Comparison of ENCODE assay signal across 13 mouse cellular contexts in the genomic region with DNA sequence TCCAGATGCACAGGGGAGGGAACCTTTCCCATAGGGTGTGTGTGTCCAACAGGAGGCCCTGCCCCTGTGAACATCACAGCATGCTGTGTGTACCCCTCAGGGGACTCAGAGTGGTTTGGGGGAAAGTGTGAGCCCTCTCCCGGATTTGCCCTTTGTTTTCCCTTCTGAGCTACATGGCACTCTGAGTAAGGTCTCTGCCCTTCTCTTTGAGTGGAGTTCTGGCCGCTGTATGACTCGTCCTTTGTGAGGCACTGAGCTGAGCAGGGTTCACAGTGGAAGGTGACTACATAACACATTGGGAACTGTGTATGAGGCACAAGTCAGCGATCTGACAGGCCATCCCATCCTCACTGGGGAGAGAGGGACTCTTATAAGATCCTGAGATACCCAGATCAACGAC. TPM values are rescaled to one million over a fixed set of nuclear protein-coding genes. Genes with fewer than 3 reads are reported as not detected.
DNase-seq lines count a peak whose midpoint lies in the region; ATAC-seq and TF ChIP-seq lines count a peak whose summit lies in the region.
"Had no signal": no experiment of that assay in that cellular context is flagged by ENCODE, and none has a peak within 500 bp of the region (broad histone marks: within the 10 kb centered on the region; RNA-seq: fewer than 3 reads in every experiment).

No protein-coding gene starts in this region.

- intact Hi-C loops in gastrocnemius, postnatal 14 days (cut with DNase I; ENCODE audit: low total_unique reads) = no loop called here

- no peaks in the 10 kb centered on the region for H3K9me3 ChIP-seq in heart, embryonic 14.5 days (ENCODE audit: control insufficient read depth, low read length)
- no peaks in the 10 kb centered on the region for H3K9me3 ChIP-seq in kidney, embryonic 15.5 days (replicated peaks)
- H3K9me3 ChIP-seq in limb, embryonic 15.5 days = no peaks in the 10 kb centered on the region

- peak overlapping the region; percentile 36 to 63 for H3K27ac ChIP-seq in heart, embryonic 14.5 days (replicated peaks in 1 of 2; ENCODE audit: control insufficient read depth in 1 of 2, insufficient read depth in 1 of 2, low read depth in 2 of 2, low read length in 2 of 2)
- H3K27ac ChIP-seq in kidney, embryonic 15.5 days = peak overlapping the region; percentile 79
- peak overlapping the region; percentile 89 for H3K27ac ChIP-seq in embryonic fibroblast, embryonic 13.5 days (ENCODE audit: insufficient read depth, low read length)
- H3K27ac ChIP-seq in limb, embryonic 15.5 days = peak overlapping the region; percentile 44; the same call in 1 of the 2 replicates

- DNase-seq in heart, postnatal 4 days = no peak
- no peak for DNase-seq in kidney, postnatal 10 days
- DNase-seq in urinary bladder, postnatal 10 days (ENCODE audit: low spot score) = no peak
- DNase-seq in gastrocnemius, postnatal 14 days = no peak
- DNase-seq: adrenal gland, postnatal 36 days; gastrocnemius, postnatal 10 days; liver; lung, embryonic 14.5 days; thymus, adult 2 months had no signal

- H3K4me2 ChIP-seq in heart, embryonic 14.5 days (ENCODE audit: low read length) = no peak overlapping the region
- no peak overlapping the region for H3K4me2 ChIP-seq in kidney, embryonic 15.5 days
- H3K4me2 ChIP-seq in limb, embryonic 15.5 days = no peak overlapping the region
- H3K4me2 ChIP-seq: lung, embryonic 14.5 days had no signal

- no peaks in the 10 kb centered on the region for H3K27me3 ChIP-seq in heart, embryonic 14.5 days (ENCODE audit: control insufficient read depth, insufficient read depth, low read length)
- no peaks in the 10 kb centered on the region for H3K27me3 ChIP-seq in kidney, embryonic 15.5 days
- H3K27me3 ChIP-seq in limb, embryonic 15.5 days = no peaks in the 10 kb centered on the region

- no peak overlapping the region for H3K4me3 ChIP-seq in heart, embryonic 14.5 days (ENCODE audit: control insufficient read depth in 1 of 2, insufficient read depth in 1 of 2, low read depth in 1 of 2, low read length in 2 of 2)
- no peak overlapping the region for H3K4me3 ChIP-seq in kidney, embryonic 15.5 days (replicated peaks)
- no peak overlapping the region for H3K4me3 ChIP-seq in embryonic fibroblast, embryonic 13.5 days (ENCODE audit: insufficient read depth, low read length)
- no peak overlapping the region for H3K4me3 ChIP-seq in limb, embryonic 15.5 days

- TF ChIP-seq POLR2A in embryonic fibroblast, embryonic 13.5 days (IDR thresholded peaks at IDR 0.05; ENCODE audit: low read depth, low read length) = no peak

- TF ChIP-seq CTCF in embryonic fibroblast, embryonic 13.5 days (IDR thresholded peaks at IDR 0.05; ENCODE audit: borderline replicate concordance, insufficient read depth, low read length) = no peak

- no peak overlapping the region for H3K9ac ChIP-seq in heart, embryonic 14.5 days (ENCODE audit: low read length)
- H3K9ac ChIP-seq in kidney, embryonic 15.5 days = no peak overlapping the region
- no peak overlapping the region for H3K9ac ChIP-seq in limb, embryonic 15.5 days
- H3K9ac ChIP-seq: lung, embryonic 14.5 days had no signal

- peaks cover 39% of the 10 kb centered on the region for H3K36me3 ChIP-seq in heart, embryonic 14.5 days (ENCODE audit: control insufficient read depth, insufficient read depth, low read length)
- H3K36me3 ChIP-seq in kidney, embryonic 15.5 days = peaks cover 36% of the 10 kb centered on the region
- peaks cover 28% of the 10 kb centered on the region for H3K36me3 ChIP-seq in limb, embryonic 15.5 days

- ATAC-seq in heart, embryonic 14.5 days (ENCODE audit: insufficient number of reproducible peaks, insufficient read depth, low FRiP score, low read depth) = no peak
- ATAC-seq in kidney, embryonic 15.5 days (replicated peaks; ENCODE audit: low FRiP score) = no peak
- ATAC-seq in limb, embryonic 15.5 days (ENCODE audit: insufficient number of reproducible peaks, low FRiP score, low TSS enrichment, low read depth) = no peak

- 43% methylated on average over 5 of the region's 5 CpGs for WGBS in heart, embryonic 14.5 days
- 64% methylated on average over 5 of the region's 5 CpGs for WGBS in kidney, embryonic 15.5 days
- WGBS in limb, embryonic 15.5 days = 71% methylated on average over 5 of the region's 5 CpGs

- peaks cover 14 to 21% of the 10 kb centered on the region in 2 experiments for H3K4me1 ChIP-seq in heart, embryonic 14.5 days (ENCODE audit: control insufficient read depth in 2 of 2, insufficient read depth in 2 of 2, low read length in 2 of 2)
- H3K4me1 ChIP-seq in kidney, embryonic 15.5 days = peaks cover 23% of the 10 kb centered on the region
- H3K4me1 ChIP-seq in embryonic fibroblast, embryonic 13.5 days (ENCODE audit: control insufficient read depth, insufficient read depth, low read length) = peaks cover 14% of the 10 kb centered on the region
- peaks cover 30% of the 10 kb centered on the region for H3K4me1 ChIP-seq in limb, embryonic 15.5 days

RNA-seq across cellular contexts. Expression of a gene that starts 31.5 kb away (rescaled TPM):
- 486 and 537 TPM in 2 replicates for polyA plus RNA-seq in heart, embryonic 14.5 days (2014; fragmentation: Nextera tagmentation; extraction: Ambion mirVana)
- total RNA-seq in heart, postnatal 4 days (2021) = 1,000 to 10,000 TPM; 1,042 to 1,100 TPM
- polyA plus RNA-seq in kidney, embryonic 15.5 days (2015; fragmentation: Nextera tagmentation; extraction: Ambion mirVana) = 220 and 247 TPM in 2 replicates
- polyA plus RNA-seq in embryonic fibroblast, embryonic 13.5 days (2011; ENCODE audit: insufficient read length, low read depth, missing spikeins) = 211 and 238 TPM in 2 replicates
- polyA plus RNA-seq in limb, embryonic 15.5 days (2015; fragmentation: Nextera tagmentation; extraction: Ambion mirVana) = 63.5 and 78.0 TPM in 2 replicates
- 10 to 100 TPM; 54.3 to 64.5 TPM for total RNA-seq in gastrocnemius, postnatal 14 days (2021)
